Mouse (Mus musculus) hindlimb bud, embryonic 11.5 days (tissue): ENCODE results near the gene Gm10401.

Source experiments
- DNase-seq: peaks from one replicate; pipeline ENCODE4 v3.0.0-alpha.2; 2012; ENCODE audit warnings: low read depth, low spot score; ENCODE audit errors: extremely low spot score

The Gm10401 gene

GRCm38 (mm10) chr5:115071096-115071901, 26.8 kb downstream of the Gm10401 start:
- DNase-seq: no peak

GRCm38 (mm10) chr5:115070457-115070856, 27.6 kb downstream of the Gm10401 start:
- no peak for DNase-seq

GRCm38 (mm10) chr5:115069611-115070010, 28.5 kb downstream of the Gm10401 start:
- DNase-seq: no peak

GRCm38 (mm10) chr5:115068671-115069421, 29.2 kb downstream of the Gm10401 start:
- DNase-seq: no peak

- DNase-seq: no peak
Measured at GRCm38 (mm10) chr5:115066245-115066644, 31.9 kb downstream of the Gm10401 start.

- DNase-seq: no peak
Measured at GRCm38 (mm10) chr5:115063391-115063790, 34.7 kb downstream of the Gm10401 start.

- DNase-seq: no peak
Measured at GRCm38 (mm10) chr5:115062566-115062965, 35.5 kb downstream of the Gm10401 start.

- no peak for DNase-seq
Measured at GRCm38 (mm10) chr5:115060977-115061376, 37.1 kb downstream of the Gm10401 start.

GRCm38 (mm10) chr5:115060067-115060695, 37.9 kb downstream of the Gm10401 start:
- no peak for DNase-seq

GRCm38 (mm10) chr5:115058584-115059297, 39.4 kb downstream of the Gm10401 start:
- DNase-seq: no peak

- no peak for DNase-seq
Measured at GRCm38 (mm10) chr5:115057153-115057552, 40.9 kb downstream of the Gm10401 start.

- DNase-seq: no peak
Measured at GRCm38 (mm10) chr5:115055418-115055817, 42.7 kb downstream of the Gm10401 start.

GRCm38 (mm10) chr5:115053791-115054396, 44.2 kb downstream of the Gm10401 start:
- no peak for DNase-seq

GRCm38 (mm10) chr5:115052546-115052945, 45.5 kb downstream of the Gm10401 start:
- no peak for DNase-seq

GRCm38 (mm10) chr5:115050776-115051175, 47.3 kb downstream of the Gm10401 start:
- no peak for DNase-seq

GRCm38 (mm10) chr5:115049692-115050091, 48.4 kb downstream of the Gm10401 start:
- no peak for DNase-seq
